Mouse (Mus musculus): ENCODE results near the gene Itm2b.

- TF ChIP-seq POLR2A (IDR thresholded peaks at IDR 0.05; ENCODE audit: insufficient read depth, low read depth, low read length) (no peak), EP300 (IDR thresholded peaks at IDR 0.05; ENCODE audit: insufficient read depth, low read depth, low read length) (no peak), CTCF (IDR thresholded peaks at IDR 0.05) (no peak)
Observed at GRCm38 (mm10) chr14:73322142-73322541, 62.9 kb downstream of the Itm2b start.

Data from heart, adult 2 months (tissue).